Mouse (Mus musculus): ENCODE measurements around the gene Iah1.

DNA sequence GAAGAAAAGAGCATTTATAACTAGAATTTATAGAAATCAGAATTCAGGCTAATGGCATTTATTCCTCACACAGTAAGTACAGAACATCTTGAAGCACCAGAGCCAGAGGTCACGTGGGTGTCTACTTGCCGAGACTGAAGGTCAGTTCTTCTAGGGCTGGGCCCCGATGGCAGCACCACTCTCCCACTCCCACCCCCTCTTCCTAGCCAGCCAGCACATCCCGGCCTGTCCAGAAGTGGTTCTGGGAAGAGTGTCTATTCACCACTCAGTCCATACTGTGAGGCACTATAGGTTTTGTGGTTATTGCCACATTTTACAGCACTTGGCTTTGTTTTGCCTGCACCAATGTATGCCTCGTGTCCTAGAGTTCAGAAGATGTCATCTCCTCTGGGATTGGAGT lies 7.9 kb downstream of the Iah1 start:
- TF ChIP-seq CTCF (IDR thresholded peaks at IDR 0.05; ENCODE audit: borderline replicate concordance, control insufficient read depth, extremely low read depth, insufficient read depth, low read length, poor library complexity) (no peak), POLR2A (IDR thresholded peaks at IDR 0.05; ENCODE audit: control insufficient read depth, extremely low read depth, insufficient read depth, low read length, poor library complexity) (no peak)
